Mouse (Mus musculus) midbrain, embryonic 14.5 days (tissue): ENCODE measurements around the gene Acbd7. TPM values are rescaled to one million over a fixed set of nuclear protein-coding genes. Genes with fewer than 3 reads are reported as not detected.

Source experiments
- ATAC-seq: fragments of 200-750 bp; cut with Nextera tagmentation; 2 replicates; pipeline ENCODE4 v1.8.0; 2017; ENCODE audit warnings: moderate number of reproducible peaks, moderate library complexity; ENCODE audit not compliant: low FRiP score, low TSS enrichment
- DNase-seq: peaks from one replicate; pipeline ENCODE4 v3.0.0-alpha.2; 2015
- H3K27ac ChIP-seq: fragments of 300-500 bp; sonication (generic); replicated peaks from 2 replicates; pipeline ENCODE4 v1.5.1; 2014; ENCODE audit warnings: mild to moderate bottlenecking, low read depth, low read length, moderate library complexity
- H3K27me3 ChIP-seq: fragments of 300-500 bp; sonication (generic); 2 replicates; pipeline ENCODE4 v1.6.1; 2014; ENCODE audit warnings: low read length, control low read depth, mixed read lengths; ENCODE audit not compliant: control insufficient read depth, insufficient read depth
- H3K36me3 ChIP-seq: fragments of 300-500 bp; sonication (generic); 2 replicates; pipeline ENCODE4 v1.6.1; 2014; ENCODE audit warnings: low read length, control low read depth; ENCODE audit not compliant: control insufficient read depth, insufficient read depth
- H3K4me1 ChIP-seq: fragments of 300-500 bp; sonication (generic); 2 replicates; pipeline ENCODE4 v1.6.1; 2014; ENCODE audit warnings: mild to moderate bottlenecking, antibody characterized with exemption, low read length, control low read depth; ENCODE audit not compliant: control insufficient read depth, insufficient read depth
- H3K4me2 ChIP-seq: fragments of 300-500 bp; sonication (generic); 2 replicates; pipeline ENCODE4 v1.6.1; 2014; ENCODE audit warnings: mild to moderate bottlenecking, low read length, moderate library complexity
- H3K4me3 ChIP-seq: fragments of 300-500 bp; sonication (generic); replicated peaks from 2 replicates; pipeline ENCODE4 v1.5.1; 2014; ENCODE audit warnings: low read depth, low read length
- H3K9ac ChIP-seq: fragments of 300-500 bp; sonication (generic); replicated peaks from 2 replicates; pipeline ENCODE4 v1.6.1; 2014; ENCODE audit warnings: mild to moderate bottlenecking, low read length, moderate library complexity
- H3K9me3 ChIP-seq: fragments of 300-500 bp; sonication (generic); 2 replicates; pipeline ENCODE4 v1.6.1; 2016; ENCODE audit warnings: low read length, control low read depth, mixed read lengths; ENCODE audit not compliant: control insufficient read depth
- WGBS: fragments of 180-500 bp; shearing (Covaris S2); extraction: QIAGEN DNeasy Blood & Tissue Kit; methylation state at CpG from one replicate; pipeline ENCODE4 v1.1.7; 2014; 5-methylcytosine and 5-hydroxymethylcytosine counted together
- polyA plus RNA-seq: library from polyadenylated mRNA; unstranded; fragments of >200 nt; fragmentation: Nextera tagmentation; extraction: Ambion mirVana; gene quantifications from 2 replicates; pipeline ENCODE4 v1.2.1, GENCODE M21; 2014

The Acbd7 gene
- polyA plus RNA-seq, 1 experiment from 2014 or later, result 4.2 TPM

GRCm38 (mm10) chr2:3326547-3326946, 9.4 kb upstream of the Acbd7 start:
- Histone ChIP-seq H3K4me2 (no peak overlapping the region), H3K9me3 (no peaks in the 10 kb centered on the region), H3K4me1 (peaks cover 6% of the 10 kb centered on the region), H3K27ac (no peak overlapping the region), H3K36me3 (peaks cover 66% of the 10 kb centered on the region), H3K4me3 (no peak overlapping the region), H3K9ac (no peak overlapping the region), H3K27me3 (no peaks in the 10 kb centered on the region)
- WGBS, result 96% methylated on average over 1 of the region's 1 CpGs
- no peak for DNase-seq
- no peak for ATAC-seq

- WGBS, result 27% methylated on average over 1 of the region's 1 CpGs
- H3K36me3 ChIP-seq, result peaks cover 60% of the 10 kb centered on the region
These were observed 8.6 kb upstream of the Acbd7 start for GRCm38 (mm10) chr2:3327351-3327750.

GRCm38 (mm10) chr2:3331071-3331703, 4.8 kb upstream of the Acbd7 start:
- DNase-seq (no peak), ATAC-seq (no peak)
- peaks cover 26% of the 10 kb centered on the region for H3K36me3 ChIP-seq
- H3K4me1 ChIP-seq, result peaks cover 14% of the 10 kb centered on the region
- peak overlapping the region; percentile 66 for H3K9ac ChIP-seq
- 86% methylated on average over 5 of the region's 5 CpGs for WGBS
- no peak overlapping the region for H3K27ac ChIP-seq
- no peaks in the 10 kb centered on the region for H3K9me3 ChIP-seq
- peak overlapping the region; percentile 62 for H3K4me2 ChIP-seq
- peak overlapping the region; percentile 60; the same call in 1 of the 2 replicates for H3K4me3 ChIP-seq
- H3K27me3 ChIP-seq, result no peaks in the 10 kb centered on the region

More at GRCm38 (mm10) chr2:3327351-3327750, 8.6 kb upstream of the Acbd7 start:
- no peak overlapping the region for H3K4me3 ChIP-seq
- peaks cover 7% of the 10 kb centered on the region for H3K4me1 ChIP-seq
- no peak for ATAC-seq
- H3K9me3 ChIP-seq, result no peaks in the 10 kb centered on the region
- H3K27me3 ChIP-seq, result no peaks in the 10 kb centered on the region
- H3K9ac ChIP-seq, result no peak overlapping the region
- H3K27ac ChIP-seq, result no peak overlapping the region
- peak; percentile 75 for DNase-seq
- no peak overlapping the region for H3K4me2 ChIP-seq

GRCm38 (mm10) chr2:3332056-3332455, 3.9 kb upstream of the Acbd7 start:
- ATAC-seq (no peak), DNase-seq (no peak)
- H3K9ac ChIP-seq, result peak overlapping the region; percentile 66
- WGBS, result 2% methylated on average over 21 of the region's 21 CpGs
- H3K36me3 ChIP-seq, result peaks cover 21% of the 10 kb centered on the region
- H3K27me3 ChIP-seq, result no peaks in the 10 kb centered on the region
- no peaks in the 10 kb centered on the region for H3K9me3 ChIP-seq
- H3K4me3 ChIP-seq, result peak overlapping the region; percentile 60
- peaks cover 14% of the 10 kb centered on the region for H3K4me1 ChIP-seq
- H3K27ac ChIP-seq, result peak overlapping the region; percentile 77
- H3K4me2 ChIP-seq, result peak overlapping the region; percentile 62

- Histone ChIP-seq H3K4me3 (peak within 1 kb of the TSS; percentile 60), H3K9me3 (no peaks in the 10 kb centered on the region), H3K4me1 (peaks cover 14% of the 10 kb centered on the region), H3K27ac (peak within 1 kb of the TSS; percentile 84), H3K27me3 (no peaks in the 10 kb centered on the region), H3K36me3 (peaks cover 19% of the 10 kb centered on the region), H3K9ac (peak within 1 kb of the TSS; percentile 66), H3K4me2 (peak within 1 kb of the TSS; percentile 62)
- ATAC-seq, result peak; percentile 98
- 0% methylated on average over 45 of the region's 45 CpGs for WGBS
- peak; percentile 98 for DNase-seq
These were observed 3.3 kb upstream of the Acbd7 start, which contains the start of gene Rpp38 for GRCm38 (mm10) chr2:3332484-3333242. TSS of gene Rpp38 (minus strand) at chr2:3332643.

GRCm38 (mm10) chr2:3333761-3334160, 2.2 kb upstream of the Acbd7 start:
- Histone ChIP-seq H3K9ac (no peak overlapping the region), H3K36me3 (peaks cover 8% of the 10 kb centered on the region), H3K27ac (no peak overlapping the region), H3K4me2 (no peak overlapping the region), H3K27me3 (no peaks in the 10 kb centered on the region), H3K4me3 (no peak overlapping the region), H3K4me1 (peaks cover 14% of the 10 kb centered on the region), H3K9me3 (no peaks in the 10 kb centered on the region)
- 92% methylated on average over 12 of the region's 12 CpGs for WGBS
- DNase-seq (no peak), ATAC-seq (no peak)

GRCm38 (mm10) chr2:3348422-3348821, 12.5 kb downstream of the Acbd7 start:
- H3K9me3 ChIP-seq, result no peaks in the 10 kb centered on the region
- ATAC-seq (no peak), DNase-seq (no peak)
- H3K27me3 ChIP-seq, result no peaks in the 10 kb centered on the region
- WGBS, result 81% methylated on average over 4 of the region's 4 CpGs
- H3K36me3 ChIP-seq, result no peaks in the 10 kb centered on the region
- no peak overlapping the region for H3K27ac ChIP-seq
- no peak overlapping the region for H3K4me2 ChIP-seq
- no peak overlapping the region for H3K4me3 ChIP-seq
- no peaks in the 10 kb centered on the region for H3K4me1 ChIP-seq
- H3K9ac ChIP-seq, result no peak overlapping the region

GRCm38 (mm10) chr2:3348919-3349318, 13.0 kb downstream of the Acbd7 start:
- Histone ChIP-seq H3K9me3 (no peaks in the 10 kb centered on the region), H3K27me3 (no peaks in the 10 kb centered on the region), H3K9ac (no peak overlapping the region), H3K4me1 (no peaks in the 10 kb centered on the region), H3K36me3 (no peaks in the 10 kb centered on the region), H3K27ac (no peak overlapping the region), H3K4me2 (no peak overlapping the region), H3K4me3 (no peak overlapping the region)
- peak; percentile 77 for DNase-seq
- no peak for ATAC-seq
- WGBS, result 25% methylated on average over 3 of the region's 3 CpGs

- Histone ChIP-seq H3K4me1 (no peaks in the 10 kb centered on the region), H3K9me3 (no peaks in the 10 kb centered on the region), H3K4me3 (no peak overlapping the region), H3K27me3 (no peaks in the 10 kb centered on the region), H3K4me2 (no peak overlapping the region), H3K9ac (no peak overlapping the region), H3K27ac (no peak overlapping the region), H3K36me3 (no peaks in the 10 kb centered on the region)
- DNase-seq, result no peak
- ATAC-seq, result no peak
These were observed 17.2 kb downstream of the Acbd7 start for GRCm38 (mm10) chr2:3353160-3353559.
